Mouse (Mus musculus): ENCODE results near the gene Gtsf1. TPM values are rescaled to one million over a fixed set of nuclear protein-coding genes. Genes with fewer than 3 reads are reported as not detected.

Gene Gtsf1
- polyA plus RNA-seq, 1 experiment from 2014 or later = not detected

Other genes with a start within 250 kb of the Gtsf1 start
- gene Cbx5, start 190.7 kb downstream of the Gtsf1 start, polyA plus RNA-seq (2014; fragmentation: Nextera tagmentation; extraction: Ambion mirVana) = 153 and 171 TPM in 2 replicates
- 526 and 623 TPM in 2 replicates for gene Hnrnpa1, start 190.0 kb downstream of the Gtsf1 start, polyA plus RNA-seq (2014; fragmentation: Nextera tagmentation; extraction: Ambion mirVana)
- gene Nfe2, start 172.1 kb downstream of the Gtsf1 start, polyA plus RNA-seq (2014; fragmentation: Nextera tagmentation; extraction: Ambion mirVana) = 0.90 and 1.1 TPM in 2 replicates
- gene Copz1, start 157.8 kb downstream of the Gtsf1 start, polyA plus RNA-seq (2014; fragmentation: Nextera tagmentation; extraction: Ambion mirVana) = 214 and 220 TPM in 2 replicates
- 0.12 and 0.39 TPM in 2 replicates for gene Gpr84, start 119.9 kb downstream of the Gtsf1 start, polyA plus RNA-seq (2014; fragmentation: Nextera tagmentation; extraction: Ambion mirVana)
- gene Zfp385a, start 90.4 kb downstream of the Gtsf1 start, polyA plus RNA-seq (2014; fragmentation: Nextera tagmentation; extraction: Ambion mirVana) = 25.7 and 25.9 TPM in 2 replicates
- 7.7 and 8.1 TPM in 2 replicates for gene Itga5, start 63.7 kb downstream of the Gtsf1 start, polyA plus RNA-seq (2014; fragmentation: Nextera tagmentation; extraction: Ambion mirVana)
- gene Gtsf2, start 18.0 kb upstream of the Gtsf1 start, polyA plus RNA-seq (2014; fragmentation: Nextera tagmentation; extraction: Ambion mirVana) = not detected in 2 replicates
- gene Nckap1l, start 23.3 kb upstream of the Gtsf1 start, polyA plus RNA-seq (2014; fragmentation: Nextera tagmentation; extraction: Ambion mirVana) = 2.0 and 2.2 TPM in 2 replicates
- gene Pde1b, start 72.6 kb upstream of the Gtsf1 start, polyA plus RNA-seq (2014; fragmentation: Nextera tagmentation; extraction: Ambion mirVana) = 88.9 and 90.0 TPM in 2 replicates
- gene Ppp1r1a, start 107.5 kb upstream of the Gtsf1 start, polyA plus RNA-seq (2014; fragmentation: Nextera tagmentation; extraction: Ambion mirVana) = 124 and 125 TPM in 2 replicates
- gene Glycam1, start 134.6 kb upstream of the Gtsf1 start, polyA plus RNA-seq (2014; fragmentation: Nextera tagmentation; extraction: Ambion mirVana) = not detected in 2 replicates

Data from hindbrain, embryonic 14.5 days (tissue).